Mouse (Mus musculus): ENCODE results near the gene Avpi1. TPM values are rescaled to one million over a fixed set of nuclear protein-coding genes. Genes with fewer than 3 reads are reported as not detected.
A peak's percentile ranks its signal among the peaks of the same experiment; 100 is the strongest.

Avpi1 gene
- polyA plus RNA-seq, 2 experiments: 16.5 to 34.8 TPM

- DNase-seq (ENCODE audit: low spot score): no peak
- 69% methylated on average over 10 of the region's 10 CpGs for WGBS
- no peaks in the 10 kb centered on the region for H3K9me3 ChIP-seq (ENCODE audit: control insufficient read depth, low read length)
- no peak for TF ChIP-seq POLR2A (IDR thresholded peaks at IDR 0.05; ENCODE audit: borderline replicate concordance, extremely low read depth, insufficient read depth, insufficient read length)
- H3K4me1 ChIP-seq (ENCODE audit: control insufficient read depth, insufficient read depth, low read length): peaks cover 11% of the 10 kb centered on the region
- H3K9ac ChIP-seq (ENCODE audit: low read depth, low read length, severe bottlenecking): 0 out of 2 replicates have a peak overlapping the region, but pooled peaks have one; percentile 16
- H3K4me2 ChIP-seq (replicated peaks; ENCODE audit: low read depth, low read length, severe bottlenecking): no peak overlapping the region
- no peak overlapping the region for H3K27ac ChIP-seq (replicated peaks; ENCODE audit: low read depth, low read length)
- no peak overlapping the region for H3K4me3 ChIP-seq (replicated peaks; ENCODE audit: low read length)
- no peak for ATAC-seq (ENCODE audit: low FRiP score, low read depth)
- H3K27me3 ChIP-seq (ENCODE audit: control insufficient read depth, insufficient read depth, low read length): 0 out of 2 replicates have a peak, but pooled peaks cover 2% of the 10 kb centered on the region
- H3K36me3 ChIP-seq (ENCODE audit: control insufficient read depth, insufficient read depth, low read length): no peaks in the 10 kb centered on the region
These were observed 40.6 kb upstream of the Avpi1 start for GRCm38 (mm10) chr19:42169322-42169975.

GRCm38 (mm10) chr19:42167489-42167888 is 38.6 kb upstream of the Avpi1 start:
- Histone ChIP-seq H3K4me1 (ENCODE audit: control insufficient read depth, insufficient read depth, low read length) (peaks cover 11% of the 10 kb centered on the region), H3K9ac (ENCODE audit: low read depth, low read length, severe bottlenecking) (no peak overlapping the region), H3K4me3 (replicated peaks; ENCODE audit: low read length) (no peak overlapping the region), H3K27me3 (ENCODE audit: control insufficient read depth, insufficient read depth, low read length) (0 out of 2 replicates have a peak, but pooled peaks cover 2% of the 10 kb centered on the region), H3K4me2 (replicated peaks; ENCODE audit: low read depth, low read length, severe bottlenecking) (no peak overlapping the region), H3K36me3 (ENCODE audit: control insufficient read depth, insufficient read depth, low read length) (no peaks in the 10 kb centered on the region), H3K9me3 (ENCODE audit: control insufficient read depth, low read length) (no peaks in the 10 kb centered on the region), H3K27ac (replicated peaks; ENCODE audit: low read depth, low read length) (no peak overlapping the region)
- TF ChIP-seq POLR2A (IDR thresholded peaks at IDR 0.05; ENCODE audit: borderline replicate concordance, extremely low read depth, insufficient read depth, insufficient read length): no peak
- no peak for ATAC-seq (ENCODE audit: low FRiP score, low read depth)
- WGBS: 61% methylated on average over 9 of the region's 9 CpGs
- no peak for DNase-seq (ENCODE audit: low spot score)

- Histone ChIP-seq H3K4me2 (replicated peaks; ENCODE audit: low read depth, low read length, severe bottlenecking) (no peak overlapping the region), H3K4me3 (replicated peaks; ENCODE audit: low read length) (no peak overlapping the region), H3K36me3 (ENCODE audit: control insufficient read depth, insufficient read depth, low read length) (no peaks in the 10 kb centered on the region), H3K9ac (ENCODE audit: low read depth, low read length, severe bottlenecking) (no peak overlapping the region), H3K4me1 (ENCODE audit: control insufficient read depth, insufficient read depth, low read length) (peaks cover 10% of the 10 kb centered on the region), H3K27ac (replicated peaks; ENCODE audit: low read depth, low read length) (no peak overlapping the region), H3K27me3 (ENCODE audit: control insufficient read depth, insufficient read depth, low read length) (0 out of 2 replicates have a peak, but pooled peaks cover 2% of the 10 kb centered on the region), H3K9me3 (ENCODE audit: control insufficient read depth, low read length) (no peaks in the 10 kb centered on the region)
- TF ChIP-seq POLR2A (IDR thresholded peaks at IDR 0.05; ENCODE audit: borderline replicate concordance, extremely low read depth, insufficient read depth, insufficient read length): no peak
- DNase-seq (ENCODE audit: low spot score) (no peak), ATAC-seq (ENCODE audit: low FRiP score, low read depth) (no peak)
- 27% methylated on average over 3 of the region's 3 CpGs for WGBS
These were observed 37.9 kb upstream of the Avpi1 start for GRCm38 (mm10) chr19:42166766-42167165.

GRCm38 (mm10) chr19:42166130-42166529 is 37.3 kb upstream of the Avpi1 start:
- Histone ChIP-seq H3K4me2 (replicated peaks; ENCODE audit: low read depth, low read length, severe bottlenecking) (peak overlapping the region; percentile 41), H3K9ac (ENCODE audit: low read depth, low read length, severe bottlenecking) (peak overlapping the region; percentile 22; the same call in 1 of the 2 replicates), H3K36me3 (ENCODE audit: control insufficient read depth, insufficient read depth, low read length) (no peaks in the 10 kb centered on the region), H3K9me3 (ENCODE audit: control insufficient read depth, low read length) (no peaks in the 10 kb centered on the region), H3K4me1 (ENCODE audit: control insufficient read depth, insufficient read depth, low read length) (peaks cover 4% of the 10 kb centered on the region; the same call in 1 of the 2 replicates), H3K27ac (replicated peaks; ENCODE audit: low read depth, low read length) (no peak overlapping the region), H3K27me3 (ENCODE audit: control insufficient read depth, insufficient read depth, low read length) (0 out of 2 replicates have a peak, but pooled peaks cover 2% of the 10 kb centered on the region), H3K4me3 (replicated peaks; ENCODE audit: low read length) (0 out of 2 replicates have a peak overlapping the region, but pooled peaks have one; percentile 13)
- no peak for TF ChIP-seq POLR2A (IDR thresholded peaks at IDR 0.05; ENCODE audit: borderline replicate concordance, extremely low read depth, insufficient read depth, insufficient read length)
- peak; percentile 86 for DNase-seq (ENCODE audit: low spot score)
- peak; percentile 31 for ATAC-seq (ENCODE audit: low FRiP score, low read depth)
- WGBS: 6% methylated on average over 12 of the region's 12 CpGs

- TF ChIP-seq POLR2A (IDR thresholded peaks at IDR 0.05; ENCODE audit: borderline replicate concordance, extremely low read depth, insufficient read depth, insufficient read length): no peak
- Histone ChIP-seq H3K4me3 (replicated peaks; ENCODE audit: low read length) (no peak overlapping the region), H3K36me3 (ENCODE audit: control insufficient read depth, insufficient read depth, low read length) (no peaks in the 10 kb centered on the region), H3K4me2 (replicated peaks; ENCODE audit: low read depth, low read length, severe bottlenecking) (no peak overlapping the region), H3K4me1 (ENCODE audit: control insufficient read depth, insufficient read depth, low read length) (no peaks in the 10 kb centered on the region), H3K27me3 (ENCODE audit: control insufficient read depth, insufficient read depth, low read length) (0 out of 2 replicates have a peak, but pooled peaks cover under 1% of the 10 kb centered on the region), H3K27ac (replicated peaks; ENCODE audit: low read depth, low read length) (no peak overlapping the region), H3K9me3 (ENCODE audit: control insufficient read depth, low read length) (no peaks in the 10 kb centered on the region), H3K9ac (ENCODE audit: low read depth, low read length, severe bottlenecking) (no peak overlapping the region)
- DNase-seq (ENCODE audit: low spot score) (no peak), ATAC-seq (ENCODE audit: low FRiP score, low read depth) (no peak)
- WGBS: 34% methylated on average over 7 of the region's 7 CpGs
These were observed 35.3 kb upstream of the Avpi1 start for GRCm38 (mm10) chr19:42164188-42164587.

Data from limb, embryonic 14.5 days (tissue).